Mouse (Mus musculus) heart, postnatal 36 days (tissue): ENCODE data around the gene Ahcyl2. TPM values are rescaled to one million over a fixed set of nuclear protein-coding genes. Genes with fewer than 3 reads are reported as not detected.
"Not testable (repeated sequence)": the region's sequence is repeated elsewhere in the genome, so short reads cannot be mapped to it uniquely, and the experiment has no call there.

Experiments used
- DNase-seq, 2 experiments: peaks; one replicate each; pipeline ENCODE4 v3.0.0; 2021 to 2022
- intact Hi-C: fragments of 180-260 bp; cut with DNase I; formaldehyde crosslinking; loops from one replicate; pipeline ENCODE4 v1.15.1; 2025
- total RNA-seq, 2 experiments: library from RNA; stranded (reverse); gene quantifications; 2 replicates each; pipeline ENCODE4 v1.2.3; 2021

Ahcyl2 gene
- total RNA-seq, 2 experiments from 2014 or later: 16.2 to 16.3 TPM

- intact Hi-C loops: no loop called here
- DNase-seq: no peak
Measured at GRCm38 (mm10) chr6:29805381-29805780, 37.6 kb downstream of the Ahcyl2 start.

- DNase-seq: no peak
- intact Hi-C loops: no loop called here
Measured at GRCm38 (mm10) chr6:29812076-29812475, 44.3 kb downstream of the Ahcyl2 start.

- intact Hi-C loops: no loop called here
- no peak for DNase-seq
Measured at GRCm38 (mm10) chr6:29812651-29813050, 44.8 kb downstream of the Ahcyl2 start.

- intact Hi-C loops: loop anchor here (5.0 kb wide), 1 partner anchor 47 kb away; the partner anchor contains the start of gene Ahcyl2
- peak in 1 of 2 experiments; percentile 10 for DNase-seq
Measured at GRCm38 (mm10) chr6:29814616-29815015, 46.8 kb downstream of the Ahcyl2 start.

- intact Hi-C loops: loop anchor here (5.0 kb wide), 1 partner anchor 48 kb away; the partner anchor contains the start of gene Ahcyl2
- DNase-seq: no peak
Measured at GRCm38 (mm10) chr6:29815060-29815459, 47.2 kb downstream of the Ahcyl2 start.

GRCm38 (mm10) chr6:29815634-29816033 lies 47.8 kb downstream of the Ahcyl2 start:
- intact Hi-C loops: loop anchor here (5.0 kb wide), 1 partner anchor 48 kb away; the partner anchor contains the start of gene Ahcyl2
- no peak for DNase-seq

- not testable (repeated sequence) for DNase-seq
- intact Hi-C loops: loop anchor here (5.0 kb wide), 1 partner anchor 49 kb away; the partner anchor contains the start of gene Ahcyl2
Measured at GRCm38 (mm10) chr6:29816371-29816770, 48.6 kb downstream of the Ahcyl2 start.

- peak; percentile 15 to 18 for DNase-seq
- intact Hi-C loops: loop anchor here (1.0 to 5.0 kb wide), 2 partner anchors 52 to 107 kb away; partner anchors contain the start of gene Ahcyl2
Measured at GRCm38 (mm10) chr6:29819309-29819708, 51.5 kb downstream of the Ahcyl2 start.

GRCm38 (mm10) chr6:29820314-29820713 lies 52.5 kb downstream of the Ahcyl2 start:
- intact Hi-C loops: no loop called here
- no peak for DNase-seq

- no peak for DNase-seq
- intact Hi-C loops: no loop called here
Measured at GRCm38 (mm10) chr6:29820926-29821325, 53.1 kb downstream of the Ahcyl2 start.

GRCm38 (mm10) chr6:29821770-29822169 lies 54.0 kb downstream of the Ahcyl2 start:
- intact Hi-C loops: no loop called here
- DNase-seq: no peak

- intact Hi-C loops: no loop called here
Measured at GRCm38 (mm10) chr6:29825302-29825701, 57.5 kb downstream of the Ahcyl2 start.

GRCm38 (mm10) chr6:29827291-29828242 lies 59.8 kb downstream of the Ahcyl2 start:
- no peak for DNase-seq
- intact Hi-C loops: no loop called here

More at GRCm38 (mm10) chr6:29825302-29825701, 57.5 kb downstream of the Ahcyl2 start:
- DNase-seq: no peak

- intact Hi-C loops: no loop called here
- no peak for DNase-seq
Measured at GRCm38 (mm10) chr6:29828574-29829234, 60.9 kb downstream of the Ahcyl2 start.

- intact Hi-C loops: no loop called here
- DNase-seq: no peak
Measured at GRCm38 (mm10) chr6:29832356-29832755, 64.5 kb downstream of the Ahcyl2 start.

GRCm38 (mm10) chr6:29833117-29833516 lies 65.3 kb downstream of the Ahcyl2 start:
- no peak for DNase-seq
- intact Hi-C loops: loop anchor here (1.0 kb wide), 1 partner anchor 248 kb away; no protein-coding TSS in a partner anchor

- intact Hi-C loops: loop anchor here (1.0 kb wide), 1 partner anchor 248 kb away; no protein-coding TSS in a partner anchor
- DNase-seq: no peak
Measured at GRCm38 (mm10) chr6:29833568-29834255, 65.9 kb downstream of the Ahcyl2 start.

GRCm38 (mm10) chr6:29835543-29836177 lies 67.8 kb downstream of the Ahcyl2 start:
- no peak for DNase-seq
- intact Hi-C loops: no loop called here

- intact Hi-C loops: no loop called here
Measured at GRCm38 (mm10) chr6:29837579-29837978, 69.8 kb downstream of the Ahcyl2 start.

GRCm38 (mm10) chr6:29838531-29838930 lies 70.7 kb downstream of the Ahcyl2 start:
- intact Hi-C loops: no loop called here
- no peak for DNase-seq

More at GRCm38 (mm10) chr6:29837579-29837978, 69.8 kb downstream of the Ahcyl2 start:
- no peak for DNase-seq
